Mouse (Mus musculus): ENCODE results near the gene Lama4.

Lama4 gene

DNA sequence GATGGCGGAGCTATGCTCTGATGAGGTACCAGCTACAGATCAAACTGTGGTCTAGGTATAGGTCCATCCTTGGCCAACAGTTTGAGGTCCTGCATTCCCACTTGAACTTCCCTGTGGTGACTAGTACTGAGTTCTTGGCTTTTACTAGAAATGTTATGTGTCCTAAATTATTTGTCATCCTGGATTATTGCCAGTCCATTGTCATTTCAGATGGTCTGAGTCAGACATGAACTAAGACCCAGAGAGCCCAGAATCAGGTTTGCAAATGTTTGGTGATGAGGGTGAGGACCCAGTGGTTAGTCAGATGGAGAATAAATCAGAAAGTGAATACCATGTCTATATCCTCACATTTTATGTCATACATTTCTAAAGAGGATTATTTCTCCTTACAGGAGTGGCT lies 192.0 kb downstream of the Lama4 start:
- no peak for DNase-seq (ENCODE audit: low spot score in 2 of 2)

DNA sequence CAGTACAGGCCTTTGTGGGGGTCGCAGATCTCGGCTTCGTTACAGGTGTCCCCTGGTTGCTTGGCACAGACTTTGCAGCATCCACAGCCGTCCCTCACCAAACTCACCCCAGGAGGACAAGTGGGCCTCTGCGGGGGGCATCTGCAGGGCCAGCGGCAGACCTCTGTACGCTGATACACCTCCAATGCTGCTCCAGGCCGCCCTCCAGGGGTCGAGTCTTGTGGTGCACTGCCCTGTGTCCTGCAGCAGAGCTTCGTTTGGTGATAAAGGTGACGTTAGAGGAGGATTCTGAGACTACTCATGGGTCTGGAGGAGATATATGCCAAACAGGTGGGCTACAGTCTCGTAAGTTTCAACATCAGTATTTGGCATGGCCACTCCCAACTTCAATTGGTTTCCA lies 193.0 kb downstream of the Lama4 start:
- DNase-seq (ENCODE audit: low spot score in 2 of 2) = no peak
